Mouse (Mus musculus) G1E (cell line): ENCODE results near the gene Phactr4.

Experiments
- CTCF ChIP-seq: IDR thresholded peaks from 2 replicates; pipeline ENCODE4 v1.5.1; 2012; ENCODE audit warnings: low read depth, low read length, inconsistent platforms, mixed read lengths
- GATA2 ChIP-seq: IDR thresholded peaks from 2 replicates; pipeline ENCODE4 v1.6.1; 2012; ENCODE audit warnings: low read depth, low read length, inconsistent platforms, borderline replicate concordance
- POLR2AphosphoS5 ChIP-seq: IDR thresholded peaks from 2 replicates; pipeline ENCODE4 v1.6.1; 2012; ENCODE audit warnings: low read depth, low read length, inconsistent platforms; ENCODE audit not compliant: insufficient replicate concordance
- TAL1 ChIP-seq: conservative IDR thresholded peaks from 2 replicates; pipeline ENCODE4 v1.6.1; 2012; ENCODE audit warnings: low read depth, low read length, inconsistent platforms, mixed read lengths

DNA sequence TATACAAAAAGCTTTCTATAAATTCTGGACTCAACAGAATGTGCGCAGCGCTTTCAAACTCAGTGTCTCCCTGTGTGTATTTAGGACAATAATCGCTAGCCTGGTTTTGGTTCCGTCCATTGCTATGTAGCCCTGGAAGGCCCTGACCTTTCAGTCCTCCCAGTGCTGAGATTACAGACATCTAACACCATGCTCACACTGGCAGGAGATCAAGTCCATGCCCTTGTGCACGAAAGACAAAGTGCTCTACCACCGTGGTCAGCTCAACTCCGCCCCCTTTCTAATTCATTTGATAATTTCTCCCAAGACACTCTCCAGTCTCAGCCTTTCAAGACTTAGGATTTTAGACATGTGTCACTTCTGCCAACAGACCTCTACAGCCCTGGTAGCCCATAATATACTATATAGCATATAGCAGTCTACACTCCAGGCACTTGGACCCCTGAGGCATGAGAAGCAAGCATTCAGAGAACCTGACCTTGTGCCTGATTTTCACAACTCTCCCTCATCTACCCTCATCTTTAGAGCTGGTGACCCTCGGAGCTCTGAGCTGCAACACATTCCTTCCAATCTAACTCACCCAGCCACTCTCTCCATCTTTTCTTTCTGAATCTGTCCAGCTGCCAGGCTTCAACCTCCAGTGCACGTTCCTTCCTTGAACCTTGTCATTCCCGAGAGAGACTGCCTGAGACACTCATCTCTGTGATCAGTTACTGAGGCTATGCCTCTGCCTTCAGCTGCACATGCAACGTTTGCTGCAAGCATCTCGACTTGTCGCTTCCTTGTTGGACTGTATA, 15.7 kb downstream of the Phactr4 start:
- TF ChIP-seq POLR2AphosphoS5 (no peak), GATA2 (no peak), CTCF (no peak), TAL1 (no peak)
